Mouse (Mus musculus) mouse trophoblast stem cell (cell line): Measurements from ENCODE around the gene Mtf1.

Experiments
- in situ Hi-C, 2 experiments: fragments of 300-500 bp; cut with MseI, MboI; formaldehyde crosslinking; loops; 2 replicates in 1 of 2; 3 replicates in 1 of 2; pipeline ENCODE4 v1.15.1; 2025

Gene Mtf1

GRCm38 (mm10) chr4:124801552-124802308 lies at the start of gene Mtf1:
Gene Mtf1 (plus strand): TSS chr4:124802104.
- in situ Hi-C loops = no loop called here

DNA sequence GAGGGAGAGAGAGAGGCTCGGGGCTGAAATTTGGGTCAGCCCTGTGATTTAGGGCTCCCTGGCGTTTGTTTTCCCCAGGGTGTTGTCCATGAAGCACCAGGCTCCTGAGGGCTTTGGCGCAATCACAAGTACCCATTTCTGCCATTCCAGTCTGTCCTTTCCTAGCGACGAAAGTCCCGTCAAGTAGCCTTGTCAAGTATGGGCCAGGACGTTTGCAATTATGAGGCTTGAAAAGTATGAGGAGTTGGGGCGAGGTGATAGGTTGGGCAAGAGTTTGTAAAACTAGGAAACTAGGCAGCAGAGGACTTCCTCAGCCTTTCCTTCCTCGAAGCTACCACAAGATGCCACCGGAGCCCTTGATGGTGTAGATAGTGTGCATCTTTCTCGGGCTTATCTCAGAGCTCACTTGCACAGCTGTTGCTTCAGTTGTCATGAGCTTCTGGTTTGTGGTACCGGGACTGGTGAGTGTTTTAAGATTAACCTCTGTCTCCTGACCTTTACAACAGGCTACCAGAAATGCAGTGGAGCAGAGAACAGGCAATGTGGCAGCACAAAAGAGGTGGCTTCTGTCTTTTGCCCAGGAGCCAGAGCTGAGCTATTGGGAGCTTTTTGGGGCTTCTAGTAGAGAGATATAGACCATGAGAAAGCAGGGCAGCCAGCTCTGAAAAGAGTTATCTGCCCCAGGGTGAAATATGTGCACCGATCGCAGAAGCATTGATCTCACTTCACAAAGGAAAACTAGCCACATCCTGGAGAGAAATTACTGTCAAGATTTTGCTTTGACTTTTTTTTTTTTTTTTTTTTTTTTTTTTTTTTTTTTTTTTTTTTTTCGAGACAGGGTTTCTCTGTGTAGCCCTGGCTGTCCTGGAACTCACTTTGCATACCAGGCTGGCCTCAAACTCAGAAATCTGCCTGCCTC lies 49.4 kb upstream of the Mtf1 start:
- in situ Hi-C loops = no loop called here

DNA sequence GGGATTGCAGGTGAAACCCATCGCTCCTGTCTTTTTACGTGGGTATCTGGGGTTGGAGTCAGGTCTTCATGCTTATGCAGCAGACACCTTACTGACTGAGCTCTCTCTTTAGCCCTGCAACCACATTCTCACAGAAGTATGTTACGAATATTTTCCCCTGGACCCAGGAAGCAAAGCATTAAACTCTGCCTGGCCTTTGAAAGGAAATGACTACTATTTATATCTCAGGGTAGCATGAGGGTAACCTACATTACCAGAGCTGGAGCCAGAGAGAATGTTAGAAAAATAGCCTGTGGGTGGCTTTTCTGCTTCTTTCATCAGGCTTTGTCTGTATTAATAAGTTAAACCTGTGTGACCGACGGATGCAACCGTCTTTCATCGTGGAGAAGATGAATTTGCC lies 46.4 kb upstream of the Mtf1 start:
- in situ Hi-C loops = no loop called here

GRCm38 (mm10) chr4:124759305-124759811 lies 42.5 kb upstream of the Mtf1 start:
- in situ Hi-C loops = no loop called here

GRCm38 (mm10) chr4:124761201-124761600 lies 40.7 kb upstream of the Mtf1 start:
- in situ Hi-C loops = no loop called here

DNA sequence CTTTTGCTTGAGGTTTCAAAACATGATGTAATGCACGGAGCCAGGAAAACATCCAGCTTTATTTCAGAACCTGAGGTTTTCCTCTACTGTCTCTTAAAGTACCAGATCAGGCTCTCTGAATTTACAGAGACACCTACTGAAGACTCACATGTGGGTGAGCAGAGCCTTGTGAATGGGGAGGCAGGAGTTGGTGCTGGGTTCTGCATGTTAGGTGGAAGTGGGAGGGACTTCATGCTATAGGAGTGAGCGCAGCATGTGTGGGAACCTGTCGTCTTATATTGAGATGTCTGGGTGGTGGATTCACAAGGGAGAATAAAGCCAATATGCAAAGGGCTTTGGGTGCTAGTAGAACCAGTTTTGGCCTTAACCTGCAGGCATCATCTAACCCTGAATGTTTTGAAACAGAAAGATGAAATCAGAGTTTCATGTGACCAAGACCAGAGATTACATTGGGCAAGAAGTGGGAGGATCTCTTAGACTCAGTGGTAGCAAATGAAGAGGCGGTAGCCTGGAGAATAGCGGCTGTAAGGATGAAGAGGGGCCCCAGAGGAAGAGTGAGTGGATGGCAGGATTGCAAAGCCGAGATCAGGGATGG lies 38.9 kb upstream of the Mtf1 start:
- in situ Hi-C loops = no loop called here

DNA sequence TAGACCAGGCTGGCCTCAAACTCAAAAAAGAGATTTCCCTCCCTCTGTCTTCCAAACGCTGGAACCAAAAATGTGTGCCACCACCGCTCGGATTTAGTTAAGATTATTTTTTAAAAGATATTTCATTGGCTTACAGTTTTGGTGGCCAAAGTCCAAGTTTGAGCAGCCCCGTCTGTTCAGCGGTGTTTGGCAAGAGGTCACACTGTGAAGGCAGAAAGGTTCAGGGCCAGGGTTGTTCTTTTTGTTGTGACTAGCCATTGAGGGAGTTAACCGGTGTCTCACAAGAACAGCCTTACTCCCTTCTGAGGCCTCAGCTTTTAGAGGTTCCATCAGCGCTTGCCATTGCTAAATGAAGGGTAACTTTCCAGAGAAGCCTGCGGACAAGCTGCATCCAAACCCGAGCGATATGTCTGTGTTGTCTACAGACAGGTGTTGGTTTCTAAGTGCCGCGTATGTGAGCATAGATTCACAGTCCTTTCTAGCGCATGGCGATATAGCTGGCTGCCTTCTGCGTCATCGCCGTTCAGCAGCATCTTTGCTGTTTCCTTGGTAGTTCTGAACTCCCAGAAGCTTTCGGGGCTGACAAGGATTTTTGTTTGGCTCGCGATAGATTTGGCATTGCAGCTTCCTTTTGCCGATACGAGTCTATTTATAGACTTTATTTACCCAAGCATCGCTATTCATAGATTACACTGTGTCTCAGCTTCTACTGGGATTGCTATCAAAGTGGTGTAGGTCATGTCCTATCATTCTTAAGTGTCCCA lies 35.9 kb upstream of the Mtf1 start:
- in situ Hi-C loops = no loop called here

DNA sequence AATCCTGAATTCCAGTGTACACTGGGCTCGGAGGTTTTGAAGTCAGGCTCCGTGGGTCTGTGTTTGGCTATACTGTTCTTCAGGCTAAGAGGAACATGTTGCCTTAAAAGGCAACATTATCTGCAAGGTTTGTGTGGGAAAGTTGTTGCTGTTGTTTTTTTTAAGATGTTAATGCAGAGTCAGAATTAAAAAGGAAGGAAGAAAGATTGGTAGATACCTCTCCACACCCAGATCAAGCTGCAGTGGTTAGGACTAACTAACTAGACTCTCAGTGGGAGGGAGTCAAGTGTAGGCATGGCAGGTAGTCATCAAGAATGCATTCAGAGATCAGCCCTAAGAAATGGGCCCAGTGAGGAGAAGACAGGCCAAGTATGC lies 35.4 kb upstream of the Mtf1 start:
- in situ Hi-C loops = no loop called here

DNA sequence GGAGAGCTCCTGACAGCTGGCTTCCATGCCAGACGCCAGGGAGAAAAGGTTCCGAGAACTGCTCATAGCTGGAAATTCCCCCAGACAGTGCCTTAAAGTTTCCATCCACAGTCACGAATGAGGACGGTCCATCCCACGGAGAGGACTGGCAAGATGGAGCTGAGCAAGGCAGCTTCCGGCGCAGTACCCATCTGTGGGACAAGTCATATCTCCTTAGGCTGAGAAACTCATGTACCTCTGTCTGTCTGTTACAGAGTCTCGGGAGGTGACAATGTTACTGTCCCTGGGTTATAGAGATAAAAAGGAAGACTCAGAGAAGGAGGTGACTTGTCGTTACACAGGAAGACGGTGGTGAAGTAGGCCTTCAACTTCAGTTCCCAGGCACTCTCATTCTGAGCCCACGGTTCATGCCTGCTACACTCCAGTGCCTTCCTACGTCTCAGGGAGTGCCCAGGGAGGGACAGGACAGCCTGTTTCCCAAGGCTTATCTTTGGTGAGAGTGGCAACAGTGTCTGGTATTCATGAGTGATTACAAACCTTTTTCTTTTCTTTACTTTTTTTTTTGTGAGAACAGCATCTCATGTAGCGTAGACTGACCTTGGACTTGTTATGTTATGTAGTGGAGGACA lies 32.8 kb upstream of the Mtf1 start:
- in situ Hi-C loops = no loop called here

GRCm38 (mm10) chr4:124770624-124771023 lies 31.3 kb upstream of the Mtf1 start:
- in situ Hi-C loops = no loop called here

GRCm38 (mm10) chr4:124772125-124772524 lies 29.8 kb upstream of the Mtf1 start:
- in situ Hi-C loops = no loop called here

- in situ Hi-C loops = no loop called here
Observed at GRCm38 (mm10) chr4:124773449-124773848, 28.5 kb upstream of the Mtf1 start.

DNA sequence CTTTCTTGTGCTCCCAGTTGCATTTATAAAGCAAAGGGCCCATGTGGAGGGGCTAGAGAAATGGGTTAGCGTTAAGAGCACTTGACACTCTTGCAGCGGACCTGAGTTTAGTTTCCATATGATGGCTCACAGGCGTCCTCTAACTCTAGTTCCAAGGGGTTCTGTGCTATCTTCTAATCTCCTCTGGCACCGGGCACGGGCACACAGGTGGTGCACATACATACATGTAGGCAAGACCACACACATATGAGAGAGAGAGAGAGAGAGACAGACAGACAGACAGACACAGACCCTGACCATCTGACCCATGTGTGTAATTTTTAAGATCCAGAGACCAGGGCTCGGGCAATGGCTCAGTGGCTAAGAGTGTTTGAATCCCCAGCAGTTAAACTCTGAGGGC lies 27.9 kb upstream of the Mtf1 start:
- in situ Hi-C loops = no loop called here

DNA sequence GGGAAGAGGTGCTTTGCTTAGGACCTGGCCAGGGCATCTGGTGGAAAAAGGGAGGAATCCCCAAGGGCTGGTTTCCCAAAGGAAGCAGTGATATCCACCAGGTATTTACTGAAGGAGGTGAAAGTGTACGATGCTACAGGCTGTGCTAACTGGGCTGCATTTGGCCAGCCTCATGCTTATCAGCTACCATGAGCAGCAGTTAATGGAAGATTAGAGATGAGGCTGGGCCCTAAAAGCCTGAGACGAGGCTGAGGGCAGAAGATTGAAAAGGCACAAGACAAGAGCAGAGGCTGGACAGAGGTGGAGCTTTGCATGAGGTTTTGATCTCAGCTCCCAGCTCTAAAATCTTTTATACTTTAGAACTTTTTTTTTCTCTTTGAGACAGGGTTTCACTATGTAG lies 27.5 kb upstream of the Mtf1 start:
- in situ Hi-C loops = no loop called here

DNA sequence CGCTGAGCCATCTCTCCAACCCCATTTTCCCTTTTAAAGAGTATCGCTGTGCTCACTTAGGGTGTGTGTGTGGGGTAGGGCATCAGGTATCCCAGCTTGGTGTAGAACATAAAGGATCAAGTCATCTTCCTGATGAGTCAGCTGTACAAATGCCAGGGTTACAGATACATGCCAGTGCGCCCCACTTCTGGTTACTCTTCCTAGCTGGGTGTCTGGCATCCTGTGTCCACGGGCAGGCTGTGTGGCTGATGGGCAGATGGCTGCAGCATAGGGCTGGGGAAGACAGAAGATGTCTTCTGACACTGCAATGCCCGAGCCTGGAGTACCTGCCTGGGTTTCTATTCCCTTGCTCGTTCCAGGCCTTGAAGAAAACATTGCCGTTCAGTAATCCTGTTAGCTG lies 20.5 kb upstream of the Mtf1 start:
- in situ Hi-C loops = no loop called here

DNA sequence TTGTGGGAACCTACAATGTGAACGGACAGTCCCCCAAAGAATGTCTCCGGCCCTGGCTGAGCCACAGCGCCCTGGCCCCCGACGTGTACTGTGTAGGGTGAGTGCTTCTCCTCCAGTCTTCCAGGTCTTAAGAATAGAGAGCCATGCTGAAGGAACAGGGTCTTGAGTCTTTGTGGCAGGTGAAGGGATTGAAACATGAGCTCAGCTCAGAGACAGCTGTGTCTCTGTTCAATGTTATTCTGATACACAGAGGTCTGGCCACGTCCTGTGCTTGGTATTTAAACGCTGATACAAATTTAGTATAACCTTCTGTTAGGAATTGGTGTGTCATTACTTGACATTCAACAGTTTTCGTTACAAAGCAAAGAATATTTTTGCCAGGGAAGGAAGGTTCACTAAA lies 19.5 kb upstream of the Mtf1 start:
- in situ Hi-C loops = no loop called here

- in situ Hi-C loops = no loop called here
Observed at GRCm38 (mm10) chr4:124783937-124784336, 18.0 kb upstream of the Mtf1 start.

DNA sequence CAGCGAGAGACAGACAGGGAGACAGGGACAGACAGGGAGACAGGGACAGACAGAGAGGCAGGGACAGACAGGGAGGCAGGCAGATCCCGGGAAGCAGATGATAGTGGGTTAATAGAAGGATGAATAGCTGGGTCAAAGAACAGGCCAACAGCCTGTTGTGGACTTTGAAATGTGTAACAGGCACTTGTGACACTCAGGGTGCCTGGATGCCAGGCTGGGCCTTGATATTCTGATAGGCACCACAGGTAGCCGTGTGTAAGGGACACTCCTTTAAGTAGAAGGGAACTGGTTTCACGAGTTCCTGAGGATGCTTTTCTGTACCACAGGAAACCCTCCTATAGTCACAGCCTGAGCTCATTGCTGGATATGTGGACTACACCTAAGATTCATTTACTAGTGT lies 11.9 kb upstream of the Mtf1 start:
- in situ Hi-C loops = no loop called here

- in situ Hi-C loops = no loop called here
Observed at GRCm38 (mm10) chr4:124792114-124792513, 9.8 kb upstream of the Mtf1 start.

- in situ Hi-C loops = no loop called here
Observed at GRCm38 (mm10) chr4:124796141-124796540, 5.8 kb upstream of the Mtf1 start.

DNA sequence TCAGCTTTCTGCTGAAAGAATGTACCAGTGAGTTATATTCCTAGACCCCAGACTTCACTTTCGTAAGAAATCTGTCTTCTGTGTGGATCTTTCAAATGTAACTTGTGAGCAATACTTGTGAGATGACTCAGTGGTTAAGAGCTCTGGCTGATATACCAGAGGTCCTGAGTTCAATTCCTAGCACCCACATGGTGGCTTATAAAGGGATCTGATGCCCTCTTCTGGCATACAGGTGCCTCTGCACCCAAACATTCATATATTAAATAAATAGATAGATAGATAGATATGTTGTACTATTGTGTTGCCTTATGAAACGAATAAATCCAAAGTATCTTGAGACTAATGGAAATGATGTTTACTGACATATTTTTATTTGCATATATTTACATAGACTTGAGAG lies 5.0 kb upstream of the Mtf1 start:
- in situ Hi-C loops = no loop called here
